Comparison of ENCODE assay signal across 17 mouse cellular contexts in the genomic region with DNA sequence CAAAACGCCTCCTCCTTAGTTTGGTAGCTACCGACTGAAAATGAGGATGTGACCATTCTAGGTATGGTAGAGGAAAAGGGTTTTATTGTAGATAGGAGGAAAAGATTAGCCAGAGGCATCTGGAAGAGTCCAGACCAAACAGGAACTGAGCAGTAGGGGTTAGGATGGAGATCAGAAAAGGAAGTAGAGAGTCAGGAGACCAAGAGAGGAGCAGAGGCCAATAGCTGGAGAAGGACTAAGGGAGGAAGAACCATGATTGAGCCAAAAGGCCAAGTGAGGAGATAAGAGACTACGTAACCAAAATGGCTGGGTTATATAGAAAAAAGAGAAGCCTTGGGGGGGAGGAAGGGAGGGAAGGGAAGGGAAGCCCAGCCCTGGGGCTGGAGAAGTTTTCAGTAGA. TPM values are rescaled to one million over a fixed set of nuclear protein-coding genes. Genes with fewer than 3 reads are reported as not detected.
DNase-seq lines count a peak whose midpoint lies in the region; ATAC-seq and TF ChIP-seq lines count a peak whose summit lies in the region.
"Had no signal": no experiment of that assay in that cellular context is flagged by ENCODE, and none has a peak within 500 bp of the region (broad histone marks: within the 10 kb centered on the region; RNA-seq: fewer than 3 reads in every experiment).

No protein-coding gene starts in this region.

- peak overlapping the region; percentile 46; the same call in 1 of the 2 replicates for H3K27ac ChIP-seq in liver, postnatal 0 days (ENCODE audit: low read depth)
- H3K27ac ChIP-seq: embryonic facial prominence, embryonic 12.5 days; forebrain, embryonic 15.5 days; heart, embryonic 13.5 days; hindbrain, embryonic 12.5 days had no signal

- TF ChIP-seq EP300 in liver, postnatal 0 days (IDR thresholded peaks at IDR 0.05; ENCODE audit: low read depth), result no peak

- DNase-seq in MEL-GATA-1-ER (ENCODE audit: extremely low read depth, low read depth), result peak; percentile 85
- no peak for DNase-seq in liver, postnatal 0 days
- DNase-seq in cerebellum, adult 9-10 months, result no peak
- DNase-seq in gastrocnemius, postnatal 10 days, result no peak
- DNase-seq: adrenal gland, postnatal 14 days; cerebellum, adult 18-20 months; cerebellum, postnatal 14 days; gastrocnemius, postnatal 25 days; heart, adult 11 months; heart, postnatal 36 days had no signal

- peaks cover 46% of the 10 kb centered on the region for H3K4me1 ChIP-seq in liver, postnatal 0 days (ENCODE audit: insufficient read depth)
- H3K4me1 ChIP-seq: embryonic facial prominence, embryonic 12.5 days; forebrain, embryonic 15.5 days; hindbrain, embryonic 12.5 days had no signal

- no peak overlapping the region for H3K4me3 ChIP-seq in liver, postnatal 0 days (ENCODE audit: low read depth, low read length)
- H3K4me3 ChIP-seq: embryonic facial prominence, embryonic 12.5 days; forebrain, embryonic 15.5 days; heart, embryonic 13.5 days; hindbrain, embryonic 12.5 days had no signal

- TF ChIP-seq CTCF in liver, postnatal 0 days (IDR thresholded peaks at IDR 0.05; ENCODE audit: low read depth), result no peak

- H3K27me3 ChIP-seq in liver, postnatal 0 days (ENCODE audit: insufficient read depth, low read length), result no peaks in the 10 kb centered on the region
- H3K27me3 ChIP-seq: embryonic facial prominence, embryonic 12.5 days; forebrain, embryonic 15.5 days; heart, embryonic 13.5 days; hindbrain, embryonic 12.5 days had no signal

- ATAC-seq in common myeloid progenitor, adult 5-6 weeks (replicated peaks; ENCODE audit: low read depth, poor library complexity, severe bottlenecking), result peak; percentile 87
- no peak for ATAC-seq in liver, postnatal 0 days
- ATAC-seq in activated CD4-positive, CD25-positive, alpha-beta regulatory T cell, adult 4 months, result no peak
- ATAC-seq: forebrain, embryonic 15.5 days; hindbrain, embryonic 16.5 days had no signal

- H3K9ac ChIP-seq in liver, postnatal 0 days (replicated peaks), result no peak overlapping the region
- H3K9ac ChIP-seq: embryonic facial prominence, embryonic 12.5 days; forebrain, embryonic 15.5 days; heart, embryonic 13.5 days; hindbrain, embryonic 12.5 days had no signal

- 58% methylated on average over 3 of the region's 3 CpGs for WGBS in liver, postnatal 0 days (ENCODE audit: insufficient replicate concordance)

- no peaks in the 10 kb centered on the region for H3K36me3 ChIP-seq in liver, postnatal 0 days (replicated peaks; ENCODE audit: insufficient read depth, low read length)
- H3K36me3 ChIP-seq: embryonic facial prominence, embryonic 12.5 days; forebrain, embryonic 15.5 days; heart, embryonic 13.5 days; hindbrain, embryonic 12.5 days had no signal

- H3K4me2 ChIP-seq in liver, postnatal 0 days (ENCODE audit: low read depth, low read length), result no peak overlapping the region
- H3K4me2 ChIP-seq: embryonic facial prominence, embryonic 12.5 days; forebrain, embryonic 15.5 days; heart, embryonic 13.5 days; hindbrain, embryonic 12.5 days had no signal

- H3K9me3 ChIP-seq in liver, postnatal 0 days (ENCODE audit: low read length), result no peaks in the 10 kb centered on the region
- H3K9me3 ChIP-seq: embryonic facial prominence, embryonic 12.5 days; forebrain, embryonic 15.5 days; heart, embryonic 13.5 days; hindbrain, embryonic 12.5 days had no signal

RNA-seq across cellular contexts. Expression of a gene that starts 46.0 kb away (rescaled TPM):
- total RNA-seq in common myeloid progenitor, adult 5-6 weeks (2017), result 2.3 and 5.4 TPM in 2 replicates
- polyA plus RNA-seq in liver, postnatal 0 days (2015; fragmentation: Nextera tagmentation; extraction: Ambion mirVana), result 4.7 and 5.0 TPM in 2 replicates
- under 1 TPM; 0.06 to 0.70 TPM for polyA plus RNA-seq in activated CD4-positive, CD25-positive, alpha-beta regulatory T cell, adult 4 months (2017; shearing (Covaris generic))
- total RNA-seq in gastrocnemius, postnatal 10 days (2021), result 10 to 100 TPM; 16.9 to 18.9 TPM
